Mouse (Mus musculus): Measurements from ENCODE around the gene Rab5c.

DNA sequence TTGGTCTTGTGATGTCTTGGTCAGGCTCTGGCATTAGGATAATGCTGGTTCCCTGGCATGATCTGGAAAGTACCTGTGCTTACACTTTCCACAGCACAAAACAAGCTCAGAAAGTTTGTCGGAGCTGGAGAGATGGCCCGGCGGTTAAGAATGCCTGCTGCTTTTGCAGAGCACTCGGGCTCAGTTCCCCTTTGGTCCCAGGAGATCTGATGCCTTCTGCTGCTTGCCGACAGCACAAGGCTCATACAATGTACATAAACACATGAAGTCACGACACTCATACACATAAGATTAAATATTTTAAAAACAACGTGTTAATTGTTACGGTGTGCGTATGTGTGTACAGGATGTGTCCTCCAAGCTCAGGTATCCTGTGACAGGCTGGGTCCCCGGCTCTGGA, 37.9 kb upstream of the Rab5c start:
- no peak for TF ChIP-seq POLR2A (IDR thresholded peaks at IDR 0.05; ENCODE audit: low read depth, low read length)
- no peak for TF ChIP-seq SMC3 (IDR thresholded peaks at IDR 0.05; ENCODE audit: low read depth, low read length)
- TF ChIP-seq CTCF (conservative IDR thresholded peaks at IDR 0.05 in 1 of 2, IDR thresholded peaks at IDR 0.05 in 1 of 2; ENCODE audit: low read depth in 2 of 2, low read length in 2 of 2) = no peak
- TF ChIP-seq MAX (IDR thresholded peaks at IDR 0.05; ENCODE audit: low read length) = 0 out of 2 replicates have a peak, but pooled peaks have one; percentile 29
- no peak for TF ChIP-seq MXI1 (IDR thresholded peaks at IDR 0.05; ENCODE audit: low read depth, low read length)
